Mouse (Mus musculus) kidney, postnatal 25 days (tissue): ENCODE data around the gene Atp5g2.
"Not testable (repeated sequence)": the region's sequence is repeated elsewhere in the genome, so short reads cannot be mapped to it uniquely, and the experiment has no call there.

Experiments
- DNase-seq, 2 experiments: peaks; one replicate each; pipeline ENCODE4 v3.0.0; 2021; ENCODE audit warnings: mixed read lengths in 2 of 2

Atp5g2 gene

DNA sequence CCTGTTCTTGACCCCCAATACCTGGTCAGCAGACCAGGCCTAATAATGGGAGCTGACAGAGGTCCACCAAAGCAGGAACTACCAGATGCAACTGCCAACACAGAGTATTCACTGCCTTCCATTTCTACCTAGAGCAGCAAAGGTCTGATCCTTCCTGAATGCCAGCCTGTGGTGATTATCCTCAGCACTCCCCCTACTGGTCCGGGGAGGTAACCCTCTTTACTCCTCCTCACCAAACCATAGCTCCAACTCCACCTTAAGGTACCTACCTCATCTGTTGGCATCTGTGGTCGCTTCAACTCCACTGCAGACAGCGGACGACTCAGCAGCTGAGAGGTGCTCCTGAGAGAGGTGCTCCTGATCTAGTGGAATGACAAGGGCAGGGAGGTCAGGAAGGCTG is 6.7 kb downstream of the Atp5g2 start:
- DNase-seq = peak; percentile 68 to 79

DNA sequence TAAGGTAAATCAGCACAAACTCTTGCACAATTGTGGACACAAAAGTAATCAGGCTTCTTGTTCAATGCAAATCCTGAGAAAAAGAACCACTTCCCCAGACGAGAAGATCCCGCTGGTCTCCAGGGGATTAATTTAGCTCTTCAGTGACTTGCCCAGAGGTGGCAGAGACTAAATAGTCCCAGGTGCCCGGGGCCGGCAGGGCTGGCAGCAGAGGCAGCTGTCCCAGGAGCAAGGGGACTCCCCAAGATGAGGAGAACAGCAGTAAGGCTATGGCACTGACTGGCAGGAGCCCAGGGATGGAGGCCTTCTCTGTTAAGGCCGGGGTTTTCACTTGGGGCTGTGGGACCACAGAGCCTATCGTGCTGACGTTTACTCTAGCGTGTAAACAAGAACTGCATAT is 8.3 kb downstream of the Atp5g2 start:
- no peak for DNase-seq

DNA sequence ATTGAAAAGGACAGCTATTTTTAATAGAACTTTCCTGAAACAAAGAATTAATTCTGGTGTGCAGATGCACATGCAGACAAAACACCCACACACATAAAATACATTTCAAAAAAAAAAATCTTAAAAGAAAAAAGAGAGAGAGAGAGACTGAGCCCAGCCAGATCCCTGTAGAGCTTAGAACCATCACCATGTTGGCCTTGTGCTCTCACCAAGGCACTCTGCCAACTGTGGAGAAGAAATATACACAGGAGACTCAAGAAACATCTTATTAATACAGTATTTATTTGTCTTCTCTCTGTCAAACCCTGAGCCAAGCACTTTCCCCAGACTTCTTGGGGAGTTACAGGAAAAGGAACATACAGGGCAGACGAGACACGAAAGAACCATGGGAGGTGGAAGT is 9.6 kb downstream of the Atp5g2 start:
- DNase-seq = not testable (repeated sequence)

DNA sequence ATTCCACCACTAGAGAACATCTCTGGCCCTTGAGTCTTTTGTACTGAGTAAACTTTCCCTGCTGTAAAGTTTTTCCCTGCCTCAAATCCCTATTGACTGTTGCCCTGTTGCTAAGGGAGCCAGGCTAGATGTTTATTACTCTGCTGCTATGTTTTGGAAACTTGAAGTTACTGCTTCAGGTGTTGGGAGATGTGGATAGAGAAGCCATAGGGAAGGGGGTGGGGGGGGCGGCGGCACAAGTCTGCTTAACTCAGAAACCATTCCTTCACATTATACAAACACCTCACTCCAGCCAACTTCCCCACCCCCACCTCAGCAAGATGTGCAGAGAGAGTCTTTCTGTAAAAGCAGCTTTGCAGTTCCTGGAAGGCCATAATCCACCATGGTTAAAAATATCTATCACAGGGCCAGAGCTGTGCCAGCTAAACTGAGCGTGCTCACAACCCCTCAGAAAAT is 14.2 kb downstream of the Atp5g2 start:
- no peak for DNase-seq

DNA sequence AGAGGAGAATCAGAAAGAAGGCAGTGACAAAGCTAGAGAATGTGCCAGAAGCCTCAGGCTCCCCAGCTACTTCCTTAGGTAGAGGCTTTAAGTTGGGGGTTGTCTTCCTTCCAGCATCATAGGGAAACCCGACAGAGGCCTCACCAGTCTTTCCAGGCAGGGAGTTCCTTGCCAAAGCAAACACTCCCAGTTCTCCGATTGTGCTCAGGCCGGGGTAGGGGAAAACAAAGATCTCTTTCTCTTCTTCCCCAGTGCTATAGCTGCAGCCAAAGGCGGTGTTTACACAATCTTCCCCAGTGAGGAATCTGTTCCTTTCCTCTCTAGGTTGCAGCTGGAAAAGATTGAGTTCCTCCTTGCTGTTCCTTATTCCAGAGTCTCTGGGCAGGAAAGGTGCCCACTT is 15.5 kb downstream of the Atp5g2 start:
- no peak for DNase-seq

DNA sequence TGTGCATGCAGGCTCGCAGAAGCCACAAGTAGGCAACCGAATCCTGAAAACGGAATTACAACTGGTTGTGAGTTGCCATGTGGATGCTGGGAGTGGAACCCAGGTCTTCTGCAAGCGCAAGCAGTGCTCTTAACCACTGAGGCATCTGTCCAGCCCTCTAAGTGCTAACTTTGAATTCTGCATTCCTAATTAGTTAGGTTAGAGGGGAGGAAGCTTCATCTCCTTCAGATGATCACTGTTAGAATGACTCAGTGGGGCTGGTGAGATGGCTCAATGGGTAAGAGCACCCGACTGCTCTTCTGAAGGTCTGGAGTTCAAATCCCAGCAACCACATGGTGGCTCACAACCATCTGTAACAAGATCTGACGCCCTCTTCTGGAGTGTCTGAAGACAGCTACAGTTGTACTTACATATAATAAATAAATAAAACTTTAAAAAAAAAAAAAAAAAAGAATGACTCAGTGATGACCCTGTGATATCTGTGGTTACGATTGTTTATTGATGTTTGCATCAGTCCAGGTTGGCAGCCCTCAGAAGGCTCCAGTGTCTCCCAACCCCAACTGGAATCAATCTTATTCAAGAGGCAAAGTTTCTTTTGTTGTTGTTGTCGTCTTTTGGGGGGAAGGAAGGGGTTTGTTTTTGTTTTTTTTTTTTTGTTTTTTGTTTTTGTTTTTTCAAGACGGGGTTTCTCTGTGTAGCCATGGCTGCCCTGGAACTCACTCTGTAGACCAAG is 20.1 kb downstream of the Atp5g2 start:
- not testable (repeated sequence) for DNase-seq

DNA sequence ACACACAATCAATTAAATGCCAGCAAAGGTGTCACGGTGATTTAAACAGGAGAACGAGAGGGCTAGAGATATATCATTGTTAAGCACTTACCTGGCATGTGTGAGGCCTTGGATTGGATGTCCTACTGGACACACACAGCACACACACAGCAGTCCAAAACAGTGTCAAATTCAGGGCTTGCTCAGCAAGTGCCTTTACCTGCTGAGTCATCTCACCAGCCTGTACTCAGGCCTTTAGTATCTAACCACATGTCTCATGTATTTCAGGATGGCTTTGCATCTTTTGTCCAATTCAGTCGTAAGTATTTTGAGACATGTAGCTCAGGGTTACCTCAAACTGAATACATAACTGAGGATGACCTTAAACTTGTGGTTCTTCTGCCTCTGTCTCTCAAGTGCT is 21.0 kb downstream of the Atp5g2 start:
- DNase-seq = no peak

DNA sequence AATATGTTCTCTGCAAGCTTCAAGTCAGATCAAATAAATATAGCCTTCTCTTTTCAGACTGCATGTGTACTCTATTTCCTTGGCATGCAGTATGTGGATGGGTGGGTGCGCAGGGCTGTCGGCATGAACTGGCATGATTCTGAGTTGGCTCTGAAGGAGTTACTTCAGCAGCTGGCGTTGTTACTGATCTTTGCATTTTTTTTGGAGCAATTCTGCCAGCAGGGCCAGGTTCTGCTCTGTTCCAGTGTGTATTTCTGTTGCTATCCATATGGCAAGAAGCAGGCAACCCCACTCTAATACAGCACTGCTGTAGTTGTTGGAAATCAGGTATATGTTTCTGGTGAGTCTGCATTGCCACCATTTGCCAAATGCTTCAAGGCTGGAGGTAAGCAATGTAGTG is 36.3 kb downstream of the Atp5g2 start:
- no peak for DNase-seq

DNA sequence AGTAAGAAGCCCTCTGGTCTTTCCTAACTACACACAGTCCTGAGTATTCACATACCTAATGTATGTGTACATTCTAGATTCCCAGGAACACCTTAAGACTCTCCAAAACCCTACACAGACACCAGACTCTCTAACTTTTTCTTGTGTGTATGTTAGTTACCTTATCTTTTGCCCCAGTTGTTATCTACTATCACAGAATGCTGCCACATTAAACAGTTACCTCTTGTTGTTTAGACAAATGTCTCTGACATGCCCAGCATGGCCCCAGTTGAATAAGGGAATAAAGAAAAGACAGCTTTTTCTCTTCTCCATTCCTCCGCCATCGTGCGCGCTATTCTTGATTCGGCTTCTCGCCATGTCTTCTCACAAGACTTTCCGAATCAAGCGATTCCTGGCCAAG is 37.5 kb downstream of the Atp5g2 start:
- DNase-seq = no peak

DNA sequence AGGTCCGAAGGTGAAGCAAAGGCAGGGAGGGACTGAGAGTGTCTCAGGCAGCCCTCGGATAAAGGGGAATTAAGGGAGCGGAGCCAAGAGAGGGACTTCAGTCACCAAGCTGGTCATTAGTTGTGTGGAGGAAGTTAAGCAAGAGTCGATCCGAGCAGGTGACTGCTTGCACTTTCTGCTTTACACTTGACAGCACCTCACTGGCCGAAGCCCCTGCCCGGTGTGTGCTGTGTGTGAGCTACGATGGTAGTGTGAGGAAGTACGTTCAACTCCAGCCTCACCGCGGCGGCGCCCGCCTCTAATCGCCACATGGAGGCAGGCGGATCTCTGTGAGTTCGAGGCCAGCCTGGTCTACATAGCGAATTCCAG is 46.5 kb downstream of the Atp5g2 start:
- peak in 1 of 2 experiments; percentile 49 for DNase-seq

DNA sequence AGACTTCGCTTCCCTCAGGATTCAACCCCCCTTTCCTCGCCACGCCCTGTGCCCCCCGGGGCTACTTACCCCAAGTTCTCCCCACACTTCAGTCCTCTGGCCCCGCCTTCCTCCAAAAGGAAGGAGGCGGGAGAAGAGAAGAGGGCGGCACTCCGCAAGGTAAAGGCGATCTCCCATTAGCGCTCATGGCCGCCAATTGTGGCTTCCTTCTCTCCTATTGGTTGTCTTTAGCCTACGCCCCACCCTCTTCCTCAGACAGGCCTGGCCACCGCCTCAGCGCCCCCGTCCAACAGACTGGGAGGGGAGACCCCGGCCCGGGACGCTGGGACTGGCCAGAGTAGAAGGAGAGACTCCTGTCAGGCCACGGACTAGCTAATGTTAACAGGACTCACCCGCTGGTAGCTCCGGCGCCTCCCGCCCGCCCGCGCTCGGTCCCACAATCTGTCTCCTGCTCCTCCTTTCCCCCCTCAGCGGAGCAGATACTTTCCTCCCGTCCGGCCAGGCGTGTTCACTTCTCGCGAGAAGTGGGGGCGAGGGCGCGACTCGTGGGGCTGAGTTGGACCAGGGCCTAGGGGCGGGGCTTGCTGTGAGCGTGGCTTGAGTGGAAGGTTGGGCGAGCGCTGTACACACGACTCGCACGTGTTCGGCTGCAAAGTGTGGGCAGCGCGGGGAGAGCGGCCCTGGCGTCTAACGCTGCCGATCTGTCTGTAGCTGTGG is 47.0 kb downstream of the Atp5g2 start, which contains the start of the genes Gm28047 and Atf7:
Gene Gm28047 (minus strand): TSS at position 98 of the 717 bp plus-strand sequence.
Gene Atf7 (minus strand): TSS at position 495 of the 717 bp plus-strand sequence.
- peak; percentile 99 to 100 for DNase-seq

DNA sequence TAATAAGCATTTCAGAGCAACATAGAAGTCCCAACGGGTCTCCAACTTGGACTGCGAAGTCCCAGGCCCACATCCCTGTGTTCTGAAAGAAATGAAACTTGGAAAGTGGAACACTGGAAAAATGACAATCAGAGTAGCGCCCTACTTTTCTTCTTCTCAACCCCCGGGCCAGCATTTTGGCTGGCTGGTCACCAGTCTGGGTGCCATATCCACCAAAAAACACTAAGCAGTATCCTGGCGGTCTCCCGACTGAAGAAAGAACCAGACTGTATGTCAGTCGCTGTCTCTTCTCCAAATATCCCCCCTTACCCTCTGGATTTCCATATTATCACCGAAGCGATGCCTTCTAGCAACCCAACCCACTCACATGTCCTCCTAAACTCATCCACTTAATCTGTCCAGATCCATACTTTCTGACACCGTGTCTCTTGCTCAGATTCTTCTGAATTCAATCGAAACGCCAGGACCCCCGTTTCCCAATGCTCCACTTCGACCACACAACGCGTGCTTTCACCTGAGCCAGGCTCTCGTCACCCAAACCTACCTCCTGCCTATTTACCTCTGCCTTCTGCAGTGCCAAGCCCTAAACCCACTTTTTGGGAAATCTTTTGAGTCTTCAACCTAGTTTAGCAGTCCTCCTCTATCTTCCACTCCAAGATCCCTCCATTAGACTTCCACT is 47.7 kb downstream of the Atp5g2 start:
- peak in 1 of 2 experiments; percentile 4 for DNase-seq

DNA sequence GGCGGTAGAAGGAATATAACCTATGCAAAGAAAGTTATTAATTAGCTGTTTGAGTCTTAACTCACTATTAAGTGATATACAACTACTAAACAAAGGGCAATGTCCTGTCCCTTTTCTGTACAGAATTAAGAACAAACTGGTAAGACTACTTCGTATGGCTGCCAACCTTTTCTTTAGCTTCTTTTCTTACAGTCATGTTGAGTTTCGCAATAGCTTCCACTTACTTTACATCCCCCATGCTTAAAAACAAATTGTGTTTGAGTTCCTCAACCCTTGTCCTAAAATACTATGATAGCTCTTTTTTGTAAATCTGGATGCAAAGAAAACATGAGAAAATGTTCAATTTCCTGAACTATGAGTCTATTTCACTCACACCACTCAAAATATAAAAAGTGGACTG is 49.0 kb downstream of the Atp5g2 start:
- DNase-seq = no peak

DNA sequence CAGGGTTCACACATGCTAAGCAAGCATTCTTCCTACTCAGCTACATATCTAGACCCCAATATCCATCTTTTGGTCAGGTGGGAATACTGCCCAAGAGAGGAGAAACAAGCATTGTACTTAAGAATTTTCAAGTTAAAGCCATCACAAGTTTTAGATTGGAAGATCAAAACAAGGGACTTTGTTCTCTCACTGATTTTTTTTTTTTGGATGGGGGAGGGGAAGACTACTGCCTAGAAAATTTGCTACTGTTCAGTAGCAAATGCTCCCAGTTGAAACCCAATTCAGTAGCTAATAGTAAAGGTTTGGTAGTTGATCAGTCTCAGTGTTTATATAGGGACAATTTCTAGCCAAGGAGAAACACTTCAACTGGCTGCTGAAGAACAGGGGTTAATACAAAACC is 49.6 kb downstream of the Atp5g2 start:
- DNase-seq = no peak

DNA sequence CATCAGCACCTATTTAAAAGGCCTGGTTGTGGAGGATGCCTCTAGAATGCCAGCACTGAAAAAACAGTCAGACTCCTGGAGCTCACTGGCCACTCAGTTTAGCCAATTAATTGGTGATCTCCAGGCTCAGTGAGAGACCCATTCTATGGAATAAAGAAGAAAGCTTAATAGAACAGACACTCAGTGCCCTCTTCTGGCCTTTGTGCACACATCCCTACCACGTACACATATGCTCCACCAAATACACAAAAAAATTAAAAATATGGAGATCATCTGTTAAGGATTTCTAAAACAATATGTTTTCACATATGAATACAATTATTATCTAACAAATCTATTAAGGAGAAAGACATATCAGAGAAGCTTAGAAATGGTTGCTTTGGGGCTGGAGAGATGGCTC is 51.4 kb downstream of the Atp5g2 start:
- DNase-seq = no peak

DNA sequence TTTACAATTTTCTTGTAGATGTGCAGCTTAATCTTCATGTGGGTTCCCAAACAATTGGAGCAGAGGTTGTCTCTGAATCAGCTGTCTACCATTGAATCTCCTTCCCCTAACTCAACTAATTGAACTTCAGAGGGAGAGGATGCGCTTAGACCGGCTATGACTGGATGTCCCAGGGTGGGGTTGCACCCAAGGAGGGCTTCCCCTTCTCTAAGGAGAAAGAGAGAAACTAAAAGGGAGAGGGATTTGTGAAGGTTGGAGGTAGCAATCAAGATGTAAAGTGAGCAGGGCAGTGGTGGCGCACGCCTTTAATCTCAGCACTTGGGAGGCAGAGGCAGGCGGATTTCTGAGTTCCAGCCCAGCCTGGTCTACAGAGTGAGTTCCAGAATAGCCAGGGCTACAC is 52.7 kb downstream of the Atp5g2 start:
- DNase-seq = no peak

DNA sequence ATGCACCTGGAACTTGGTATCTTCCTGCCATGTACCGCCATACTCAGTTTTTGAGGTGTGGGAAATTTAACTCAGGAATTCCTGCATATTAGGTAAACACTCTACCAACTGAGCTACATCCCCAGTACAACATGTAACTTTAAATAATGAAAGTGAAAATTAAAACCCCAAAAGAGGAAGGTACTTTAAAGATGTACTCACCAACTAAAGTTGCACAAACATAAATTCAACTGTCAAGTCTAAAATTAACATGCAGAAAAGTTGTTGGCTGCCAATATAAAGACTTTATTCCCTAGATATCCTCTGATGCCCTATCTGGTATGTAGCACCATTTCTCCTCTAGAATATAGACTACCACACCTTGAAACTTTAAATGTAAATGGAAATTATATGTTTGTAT is 54.5 kb downstream of the Atp5g2 start:
- no peak for DNase-seq

DNA sequence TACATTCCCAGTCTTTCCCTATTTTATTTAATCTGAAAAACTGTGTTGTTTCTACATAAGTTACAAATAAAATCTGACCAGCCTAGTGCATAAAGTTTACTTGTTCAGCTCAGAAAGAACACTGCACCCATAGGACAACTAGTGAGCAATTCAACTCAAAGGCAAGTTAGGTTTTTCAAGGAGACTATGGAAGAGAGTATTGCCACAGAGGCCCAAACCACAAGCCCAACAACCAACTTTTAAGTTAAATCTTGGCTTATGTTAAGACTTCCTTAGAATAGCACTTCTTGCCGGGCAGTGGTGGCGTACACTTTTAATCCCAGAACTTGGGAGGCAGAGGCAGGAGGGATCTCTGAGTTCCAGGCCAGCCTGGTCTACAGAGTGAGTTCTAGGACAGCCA is 56.0 kb downstream of the Atp5g2 start:
- no peak for DNase-seq

DNA sequence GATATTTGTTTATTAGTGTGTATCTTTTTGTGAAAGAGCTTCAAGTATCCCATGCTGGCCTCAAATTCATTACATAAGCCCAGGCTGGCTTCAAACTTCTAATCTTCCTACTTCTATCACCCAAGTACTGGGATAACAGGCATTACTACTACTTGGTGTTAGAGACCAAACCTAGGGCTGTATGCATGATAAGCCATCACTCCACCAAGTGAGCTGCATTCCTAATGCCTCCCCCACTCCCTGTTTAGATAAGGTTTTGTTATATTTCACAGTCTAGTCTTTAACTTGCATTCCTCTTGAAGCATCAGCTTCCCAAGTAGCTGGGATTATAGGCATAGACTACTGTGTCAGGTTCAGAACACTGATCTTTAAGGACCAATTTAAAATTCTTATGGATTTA is 57.9 kb downstream of the Atp5g2 start:
- no peak for DNase-seq

DNA sequence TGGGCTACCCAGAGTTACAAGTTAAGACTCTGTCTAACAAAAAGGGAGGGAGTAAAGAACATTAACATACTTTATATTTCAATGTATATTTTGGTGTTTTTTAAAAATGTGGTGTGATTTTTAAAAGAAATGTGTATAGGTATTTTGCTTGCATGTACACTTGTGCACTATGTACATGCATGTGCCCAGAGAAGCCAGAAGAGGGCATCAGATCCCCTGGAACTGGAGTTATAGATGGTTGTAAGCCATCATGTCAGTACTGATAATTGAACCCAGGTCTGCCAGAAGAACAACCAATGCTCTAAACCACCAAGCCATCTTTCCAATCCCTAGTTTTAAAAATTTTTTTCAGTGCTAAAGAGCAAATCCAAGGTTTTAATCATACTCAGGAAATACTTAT is 59.2 kb downstream of the Atp5g2 start:
- peak in 1 of 2 experiments; percentile 7 for DNase-seq
